Mouse (Mus musculus) lung, postnatal 0 days (tissue): ENCODE results near the gene Map7. TPM values are rescaled to one million over a fixed set of nuclear protein-coding genes. Genes with fewer than 3 reads are reported as not detected.

Experiments
- ATAC-seq: fragments of 200-750 bp; cut with Nextera tagmentation; 2 replicates; pipeline ENCODE4 v1.8.0; 2017; ENCODE audit warnings: moderate library complexity
- DNase-seq: peaks from one replicate; pipeline ENCODE4 v3.0.0-alpha.2; 2016; ENCODE audit warnings: low spot score
- H3K27ac ChIP-seq: fragments of 300-500 bp; sonication (generic); 2 replicates; pipeline ENCODE4 v1.5.1; 2014; ENCODE audit warnings: antibody characterized with exemption, mild to moderate bottlenecking, low read length, mixed read lengths
- H3K27me3 ChIP-seq: fragments of 300-500 bp; sonication (generic); replicated peaks from 2 replicates; pipeline ENCODE4 v1.6.1; 2014; ENCODE audit warnings: low read length, mixed read lengths; ENCODE audit not compliant: insufficient read depth
- H3K36me3 ChIP-seq: fragments of 300-500 bp; sonication (generic); 2 replicates; pipeline ENCODE4 v1.6.1; 2014; ENCODE audit warnings: low read length, mixed read lengths; ENCODE audit not compliant: insufficient read depth
- H3K4me1 ChIP-seq: fragments of 300-500 bp; sonication (generic); 2 replicates; pipeline ENCODE4 v1.6.1; 2014; ENCODE audit warnings: antibody characterized with exemption, low read depth, low read length, mixed read lengths; ENCODE audit not compliant: insufficient read depth
- H3K4me2 ChIP-seq: fragments of 300-500 bp; sonication (generic); replicated peaks from 2 replicates; pipeline ENCODE4 v1.6.1; 2014; ENCODE audit warnings: low read depth, mild to moderate bottlenecking, low read length, moderate library complexity, mixed read lengths
- H3K4me3 ChIP-seq: fragments of 300-500 bp; sonication (generic); 2 replicates; pipeline ENCODE4 v1.5.1; 2014; ENCODE audit warnings: low read depth, low read length
- H3K9ac ChIP-seq: fragments of 300-500 bp; sonication (generic); replicated peaks from 2 replicates; pipeline ENCODE4 v1.6.1; 2014; ENCODE audit warnings: low read depth, mild to moderate bottlenecking
- H3K9me3 ChIP-seq: fragments of 300-500 bp; sonication (generic); 2 replicates; pipeline ENCODE4 v1.6.1; 2016; ENCODE audit warnings: low read length, mixed read lengths
- CTCF ChIP-seq: IDR thresholded peaks from 2 replicates; pipeline ENCODE4 v1.5.1; 2016; ENCODE audit warnings: antibody characterized with exemption, mild to moderate bottlenecking
- EP300 ChIP-seq: IDR thresholded peaks from 2 replicates; pipeline ENCODE4 v1.6.1; 2016; ENCODE audit warnings: antibody characterized with exemption, mild to moderate bottlenecking, control low read depth
- WGBS: fragments of 180-500 bp; shearing (Covaris S2); extraction: QIAGEN DNeasy Blood & Tissue Kit; methylation state at CpG from one replicate; pipeline ENCODE4 v1.1.7; 2014; 5-methylcytosine and 5-hydroxymethylcytosine counted together
- polyA plus RNA-seq: library from polyadenylated mRNA; unstranded; fragments of >200 nt; fragmentation: Nextera tagmentation; extraction: Ambion mirVana; gene quantifications from 2 replicates; pipeline ENCODE4 v1.2.1, GENCODE M21; 2015

Gene Map7
- polyA plus RNA-seq, 1 experiment from 2014 or later: 12.9 TPM

GRCm38 (mm10) chr10:20112026-20112973 is 36.0 kb upstream of the Map7 start:
- 73% methylated on average over 18 of the region's 18 CpGs for WGBS
- Histone ChIP-seq H3K4me2 (no peak overlapping the region), H3K27me3 (no peaks in the 10 kb centered on the region), H3K4me1 (no peaks in the 10 kb centered on the region), H3K27ac (no peak overlapping the region), H3K9ac (no peak overlapping the region), H3K9me3 (no peaks in the 10 kb centered on the region), H3K4me3 (no peak overlapping the region), H3K36me3 (0 out of 2 replicates have a peak, but pooled peaks cover 4% of the 10 kb centered on the region)
- no peak for TF ChIP-seq EP300
- TF ChIP-seq CTCF: no peak
- ATAC-seq (no peak), DNase-seq (no peak)

- WGBS: 85% methylated on average over 15 of the region's 15 CpGs
- no peaks in the 10 kb centered on the region for H3K4me1 ChIP-seq
- no peaks in the 10 kb centered on the region for H3K27me3 ChIP-seq
- DNase-seq: no peak
- H3K9ac ChIP-seq: no peak overlapping the region
- H3K27ac ChIP-seq: no peak overlapping the region
- TF ChIP-seq CTCF: no peak
- no peak for TF ChIP-seq EP300
- ATAC-seq: no peak
- H3K9me3 ChIP-seq: no peaks in the 10 kb centered on the region
- H3K4me2 ChIP-seq: no peak overlapping the region
- H3K36me3 ChIP-seq: no peaks in the 10 kb centered on the region
- no peak overlapping the region for H3K4me3 ChIP-seq
These were observed 28.5 kb upstream of the Map7 start for GRCm38 (mm10) chr10:20119504-20120425.

- Histone ChIP-seq H3K27ac (no peak overlapping the region), H3K4me3 (no peak overlapping the region), H3K4me1 (no peaks in the 10 kb centered on the region), H3K9me3 (no peaks in the 10 kb centered on the region), H3K36me3 (no peaks in the 10 kb centered on the region), H3K27me3 (no peaks in the 10 kb centered on the region), H3K9ac (no peak overlapping the region), H3K4me2 (no peak overlapping the region)
- ATAC-seq: no peak
- DNase-seq: no peak
- WGBS: 92% methylated on average over 4 of the region's 4 CpGs
- TF ChIP-seq EP300 (no peak), CTCF (no peak)
These were observed 26.3 kb upstream of the Map7 start for GRCm38 (mm10) chr10:20121981-20122380.

- WGBS: 44% methylated on average over 9 of the region's 9 CpGs
- DNase-seq: peak; percentile 54
- no peak overlapping the region for H3K4me2 ChIP-seq
These were observed 24.9 kb upstream of the Map7 start for GRCm38 (mm10) chr10:20123401-20123800.

GRCm38 (mm10) chr10:20124576-20124975 is 23.7 kb upstream of the Map7 start:
- no peaks in the 10 kb centered on the region for H3K27me3 ChIP-seq
- WGBS: 86% methylated on average over 12 of the region's 12 CpGs
- H3K4me3 ChIP-seq: no peak overlapping the region
- H3K9ac ChIP-seq: no peak overlapping the region
- DNase-seq (no peak), ATAC-seq (no peak)
- no peaks in the 10 kb centered on the region for H3K36me3 ChIP-seq
- H3K9me3 ChIP-seq: no peaks in the 10 kb centered on the region
- H3K27ac ChIP-seq: no peak overlapping the region
- TF ChIP-seq EP300 (no peak), CTCF (no peak)
- H3K4me1 ChIP-seq: no peaks in the 10 kb centered on the region
- no peak overlapping the region for H3K4me2 ChIP-seq

More at GRCm38 (mm10) chr10:20123401-20123800, 24.9 kb upstream of the Map7 start:
- H3K36me3 ChIP-seq: no peaks in the 10 kb centered on the region
- H3K4me1 ChIP-seq: no peaks in the 10 kb centered on the region
- H3K27ac ChIP-seq: no peak overlapping the region
- no peak overlapping the region for H3K4me3 ChIP-seq
- H3K27me3 ChIP-seq: no peaks in the 10 kb centered on the region
- TF ChIP-seq EP300: no peak
- TF ChIP-seq CTCF: no peak
- H3K9me3 ChIP-seq: no peaks in the 10 kb centered on the region
- ATAC-seq: peak; percentile 76
- H3K9ac ChIP-seq: no peak overlapping the region

- no peak overlapping the region for H3K4me3 ChIP-seq
- WGBS: 41% methylated on average over 4 of the region's 4 CpGs
- TF ChIP-seq EP300 (no peak), CTCF (peak; percentile 95)
- H3K9ac ChIP-seq: no peak overlapping the region
- H3K4me2 ChIP-seq: no peak overlapping the region
- H3K27me3 ChIP-seq: no peaks in the 10 kb centered on the region
- no peaks in the 10 kb centered on the region for H3K36me3 ChIP-seq
- no peaks in the 10 kb centered on the region for H3K4me1 ChIP-seq
- no peaks in the 10 kb centered on the region for H3K9me3 ChIP-seq
- H3K27ac ChIP-seq: no peak overlapping the region
- DNase-seq (peak; percentile 81), ATAC-seq (peak; percentile 63)
These were observed 23.0 kb upstream of the Map7 start for GRCm38 (mm10) chr10:20125226-20125625.
